Mouse (Mus musculus) hindbrain, postnatal 0 days (tissue): Measurements from ENCODE around the gene Lhx1. TPM values are rescaled to one million over a fixed set of nuclear protein-coding genes. Genes with fewer than 3 reads are reported as not detected.

Experiments used
- ATAC-seq: fragments of 200-750 bp; cut with Nextera tagmentation; 2 replicates; pipeline ENCODE4 v1.8.0; 2017; ENCODE audit warnings: mild to moderate bottlenecking, moderate TSS enrichment, moderate library complexity
- DNase-seq: peaks from one replicate; pipeline ENCODE4 v3.0.0-alpha.2; 2015; ENCODE audit warnings: low spot score
- H3K27ac ChIP-seq: fragments of 300-500 bp; sonication (generic); 2 replicates; pipeline ENCODE4 v1.5.1; 2014; ENCODE audit warnings: mild to moderate bottlenecking
- H3K27me3 ChIP-seq: fragments of 300-500 bp; sonication (generic); 2 replicates; pipeline ENCODE4 v1.6.1; 2014; ENCODE audit warnings: low read length, mixed read lengths; ENCODE audit not compliant: insufficient read depth
- H3K36me3 ChIP-seq: fragments of 300-500 bp; sonication (generic); 2 replicates; pipeline ENCODE4 v1.6.1; 2014; ENCODE audit warnings: low read length, mixed read lengths; ENCODE audit not compliant: insufficient read depth
- H3K4me1 ChIP-seq: fragments of 300-500 bp; sonication (generic); 2 replicates; pipeline ENCODE4 v1.6.1; 2014; ENCODE audit warnings: antibody characterized with exemption, low read length, mixed read lengths; ENCODE audit not compliant: insufficient read depth
- H3K4me2 ChIP-seq: fragments of 300-500 bp; sonication (generic); 2 replicates; pipeline ENCODE4 v1.6.1; 2014; ENCODE audit warnings: low read depth, mild to moderate bottlenecking, low read length, moderate library complexity, mixed read lengths
- H3K4me3 ChIP-seq: fragments of 300-500 bp; sonication (generic); 2 replicates; pipeline ENCODE4 v1.5.1; 2014; ENCODE audit warnings: low read length
- H3K9ac ChIP-seq: fragments of 300-500 bp; sonication (generic); replicated peaks from 2 replicates; pipeline ENCODE4 v1.6.1; 2014; ENCODE audit warnings: mild to moderate bottlenecking, low read length, moderate library complexity, mixed read lengths
- H3K9me3 ChIP-seq: fragments of 300-500 bp; sonication (generic); 2 replicates; pipeline ENCODE4 v1.6.1; 2016; ENCODE audit warnings: low read length, mixed read lengths
- CTCF ChIP-seq: IDR thresholded peaks from 2 replicates; pipeline ENCODE4 v1.5.1; 2016; ENCODE audit warnings: antibody characterized with exemption, control low read depth, low read depth
- WGBS: fragments of 180-500 bp; shearing (Covaris S2); extraction: QIAGEN DNeasy Blood & Tissue Kit; methylation state at CpG from one replicate; pipeline ENCODE4 v1.1.7; 2014; 5-methylcytosine and 5-hydroxymethylcytosine counted together
- polyA plus RNA-seq: library from polyadenylated mRNA; unstranded; fragments of >200 nt; fragmentation: Nextera tagmentation; extraction: Ambion mirVana; gene quantifications from 2 replicates; pipeline ENCODE4 v1.2.1, GENCODE M21; 2015
- total RNA-seq: library from RNA; depleted of rRNA; stranded (reverse); fragments of >200 nt; gene quantifications from 2 replicates; pipeline ENCODE4 v1.2.3, GENCODE M21; 2014; rRNA removed

Gene Lhx1
- total RNA-seq, result 49.7 and 52.0 TPM in 2 replicates
- 28.9 and 32.0 TPM in 2 replicates for polyA plus RNA-seq

DNA sequence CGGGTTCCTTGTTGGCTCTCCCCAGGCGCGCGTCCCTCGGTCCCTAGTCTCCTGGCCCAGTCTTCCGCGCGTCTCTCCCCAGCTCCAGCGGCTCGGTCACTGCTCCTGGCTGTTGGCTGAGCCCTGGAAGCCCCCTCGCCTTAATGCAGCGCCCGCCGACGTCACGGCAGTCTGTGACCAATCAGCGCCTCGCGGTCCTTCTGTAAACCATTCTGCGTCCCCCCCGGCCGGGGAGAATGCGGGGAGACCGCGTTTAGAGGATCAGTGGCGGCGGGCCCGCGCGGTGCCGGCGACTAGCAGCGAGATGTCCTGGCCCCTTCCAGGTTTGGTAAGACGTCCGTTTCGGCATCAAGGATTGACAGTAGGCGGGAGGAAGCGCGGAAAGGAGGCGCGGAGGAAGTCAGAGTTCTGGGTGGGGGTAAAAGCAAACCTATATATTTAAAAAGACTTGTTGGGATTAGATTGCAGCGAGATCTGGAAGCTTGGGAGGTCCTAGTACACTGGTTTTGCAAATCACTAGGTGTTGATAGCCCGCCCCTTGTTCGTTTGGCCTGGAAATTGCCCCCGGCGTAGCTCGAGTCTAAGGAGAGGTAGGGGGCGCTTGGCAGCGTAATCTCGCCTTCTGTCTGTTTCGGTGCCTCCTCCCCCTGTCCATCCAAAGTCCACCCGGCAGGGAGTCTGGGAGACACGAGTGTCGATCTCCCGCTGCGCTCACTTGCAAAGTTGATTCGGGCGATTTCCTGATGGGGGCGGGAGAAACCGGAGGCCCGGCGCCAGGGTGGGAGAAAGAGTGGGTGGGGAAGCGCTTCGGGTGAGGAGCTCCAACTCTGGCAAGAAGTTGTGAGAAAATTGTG lies at the start of gene Lhx1:
Gene Lhx1 (minus strand): TSS at position 115 of the 854 bp plus-strand sequence.
- H3K27me3 ChIP-seq, result peaks cover 30% of the 10 kb centered on the region
- peaks cover 11% of the 10 kb centered on the region; the same call in 1 of the 2 replicates for H3K4me1 ChIP-seq
- peak within 1 kb of the TSS; percentile 56 for H3K4me3 ChIP-seq
- peak within 1 kb of the TSS; percentile 77 for H3K27ac ChIP-seq
- no peak; the same call in none of the 2 replicates for TF ChIP-seq CTCF
- ATAC-seq (peak; percentile 77), DNase-seq (peak; percentile 92)
- H3K4me2 ChIP-seq, result peak within 1 kb of the TSS; percentile 68
- peak within 1 kb of the TSS; percentile 69 for H3K9ac ChIP-seq
- no peaks in the 10 kb centered on the region for H3K36me3 ChIP-seq
- no peaks in the 10 kb centered on the region for H3K9me3 ChIP-seq
- WGBS, result under 1% methylated on average over 64 of the region's 64 CpGs

DNA sequence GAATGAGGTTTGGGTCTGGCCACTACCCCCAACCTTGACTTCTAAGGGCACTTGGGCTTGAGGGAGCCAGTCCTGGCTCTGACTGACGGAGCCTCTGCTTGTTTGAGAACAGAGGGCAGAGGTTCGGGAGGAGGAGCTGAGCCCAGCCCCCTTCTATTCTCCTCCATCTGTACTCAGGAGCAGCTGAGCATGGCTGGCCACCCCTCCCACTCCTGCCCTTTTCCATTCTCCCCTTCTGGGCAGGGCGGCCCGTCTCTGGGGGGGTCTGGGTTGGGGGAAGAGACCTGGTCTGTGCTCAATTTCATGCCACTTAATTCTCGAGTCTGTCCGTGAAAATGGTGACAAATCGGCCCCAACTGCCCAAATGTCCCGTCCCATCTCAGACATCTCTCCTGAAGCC lies 49.5 kb upstream of the Lhx1 start:
- Histone ChIP-seq H3K4me2 (no peak overlapping the region), H3K27me3 (no peaks in the 10 kb centered on the region), H3K9me3 (no peaks in the 10 kb centered on the region), H3K27ac (no peak overlapping the region), H3K4me3 (no peak overlapping the region), H3K36me3 (no peaks in the 10 kb centered on the region), H3K9ac (no peak overlapping the region), H3K4me1 (no peaks in the 10 kb centered on the region)
- TF ChIP-seq CTCF, result no peak
- ATAC-seq (no peak), DNase-seq (peak; percentile 14)
- WGBS, result 25% methylated on average over 8 of the region's 8 CpGs

DNA sequence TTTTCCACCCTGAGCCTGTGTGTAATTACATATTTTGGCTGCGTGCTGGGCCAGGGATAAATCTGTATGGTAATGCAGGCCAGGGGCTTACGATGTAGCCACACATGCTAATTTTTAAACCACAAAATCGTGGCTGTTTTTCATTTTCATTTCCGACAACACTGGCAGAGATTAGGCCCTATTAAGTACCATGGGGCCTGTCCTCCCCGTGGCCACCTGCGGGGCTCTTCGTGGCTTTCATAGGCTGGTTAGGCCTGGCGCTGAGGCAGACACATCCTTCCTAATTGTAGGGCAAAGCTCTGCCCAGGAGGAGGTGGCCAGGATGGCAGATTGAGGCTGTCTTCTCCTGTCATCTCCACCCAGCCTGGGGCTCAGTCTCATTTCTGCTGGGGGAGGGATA lies 48.3 kb upstream of the Lhx1 start:
- WGBS, result 51% methylated on average over 8 of the region's 8 CpGs
- no peak overlapping the region for H3K4me3 ChIP-seq
- no peak for TF ChIP-seq CTCF
- no peaks in the 10 kb centered on the region for H3K36me3 ChIP-seq
- H3K27me3 ChIP-seq, result no peaks in the 10 kb centered on the region
- no peaks in the 10 kb centered on the region for H3K9me3 ChIP-seq
- H3K4me2 ChIP-seq, result no peak overlapping the region
- DNase-seq (peak; percentile 16), ATAC-seq (no peak)
- H3K4me1 ChIP-seq, result peaks cover 9% of the 10 kb centered on the region; the same call in 1 of the 2 replicates
- H3K9ac ChIP-seq, result no peak overlapping the region
- no peak overlapping the region for H3K27ac ChIP-seq

DNA sequence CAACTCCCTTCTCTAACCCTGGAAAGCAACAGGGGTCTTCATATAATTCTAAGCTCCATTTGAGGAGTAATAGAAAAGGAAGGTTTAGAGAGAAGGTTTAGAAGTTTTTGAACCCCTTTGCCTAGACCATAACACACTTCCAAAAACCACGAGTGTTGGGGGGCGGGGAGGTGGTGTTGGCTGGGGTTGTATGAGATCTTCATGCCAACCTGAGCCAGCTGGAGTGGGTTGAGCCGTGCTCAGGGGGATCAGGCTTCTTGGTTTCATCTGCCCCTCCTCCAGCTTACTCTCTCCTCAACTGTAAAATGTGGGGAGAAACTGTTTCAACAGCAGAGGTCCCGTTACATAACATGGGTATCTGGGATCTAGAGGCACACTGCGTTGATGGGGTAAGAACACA lies 45.5 kb upstream of the Lhx1 start:
- Histone ChIP-seq H3K9me3 (no peaks in the 10 kb centered on the region), H3K27ac (no peak overlapping the region), H3K9ac (no peak overlapping the region), H3K4me2 (no peak overlapping the region), H3K4me1 (peaks cover 15% of the 10 kb centered on the region), H3K36me3 (no peaks in the 10 kb centered on the region), H3K27me3 (no peaks in the 10 kb centered on the region), H3K4me3 (no peak overlapping the region)
- WGBS, result 47% methylated on average over 5 of the region's 5 CpGs
- DNase-seq (peak; percentile 50), ATAC-seq (peak; percentile 68)
- no peak for TF ChIP-seq CTCF

DNA sequence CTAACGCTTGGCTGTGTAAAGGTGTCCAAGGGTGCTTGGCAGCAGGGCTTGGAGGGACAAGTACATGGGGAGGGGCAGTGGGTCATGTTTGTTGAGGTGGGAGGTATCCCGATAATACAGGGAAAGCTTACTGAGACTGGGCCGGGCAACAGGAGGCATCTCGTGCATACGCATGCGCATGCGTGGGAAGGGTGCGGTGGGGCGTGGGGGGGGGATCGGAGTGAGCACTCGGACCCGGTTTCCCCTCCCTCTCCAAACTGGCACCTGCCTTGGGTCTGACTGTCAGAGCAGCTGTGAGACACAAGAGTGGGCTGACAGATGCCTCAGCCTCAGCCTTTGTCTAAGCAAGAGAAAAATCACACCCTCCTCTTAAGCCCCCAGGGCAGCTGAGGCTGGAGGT lies 45.1 kb upstream of the Lhx1 start:
- H3K36me3 ChIP-seq, result no peaks in the 10 kb centered on the region

DNA sequence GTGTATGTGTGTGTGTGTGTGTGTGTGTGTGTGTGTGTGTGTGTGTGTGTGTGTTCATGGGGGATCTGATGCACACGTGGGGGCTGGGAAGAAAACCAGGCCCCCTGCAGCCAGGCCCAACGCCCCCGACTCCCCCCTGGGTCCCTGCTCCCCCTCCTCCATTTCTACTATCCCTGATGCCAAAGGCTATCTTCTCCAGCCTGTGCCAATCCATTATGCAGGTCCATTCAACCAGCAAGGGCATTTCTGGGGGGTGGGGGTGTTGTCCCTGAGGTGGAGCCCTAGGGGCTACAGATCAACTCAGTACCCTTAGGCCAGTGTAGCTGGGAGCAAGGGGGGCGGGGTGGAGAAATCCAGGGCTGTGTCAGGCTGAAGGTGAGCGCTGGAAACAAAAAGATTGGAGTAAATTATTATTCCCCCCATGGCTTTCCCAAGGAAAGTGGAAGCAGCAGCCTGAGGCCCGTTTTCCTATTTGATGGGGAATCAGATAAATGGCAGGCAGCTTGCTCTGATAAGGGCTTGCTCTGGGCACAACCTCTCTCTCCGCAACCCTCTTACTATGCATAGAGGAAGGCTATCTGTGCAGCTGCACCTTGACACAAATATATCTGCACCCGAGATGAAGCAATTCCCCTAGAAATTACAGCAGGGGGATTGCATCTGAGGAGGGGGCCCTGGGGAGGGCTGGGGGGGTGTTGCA lies 43.9 kb upstream of the Lhx1 start:
- H3K9ac ChIP-seq, result no peak overlapping the region
- H3K4me1 ChIP-seq, result peaks cover 15% of the 10 kb centered on the region
- 50% methylated on average over 7 of the region's 8 CpGs for WGBS
- no peaks in the 10 kb centered on the region for H3K27me3 ChIP-seq
- no peak overlapping the region for H3K4me2 ChIP-seq
- ATAC-seq (no peak), DNase-seq (no peak)
- TF ChIP-seq CTCF, result no peak
- no peak overlapping the region for H3K4me3 ChIP-seq
- no peaks in the 10 kb centered on the region for H3K36me3 ChIP-seq
- no peaks in the 10 kb centered on the region for H3K9me3 ChIP-seq
- H3K27ac ChIP-seq, result peak overlapping the region; percentile 57

More for the DNA sequence above, 45.1 kb upstream of the Lhx1 start:
- peaks cover 15% of the 10 kb centered on the region for H3K4me1 ChIP-seq
- no peak overlapping the region for H3K9ac ChIP-seq
- no peak for TF ChIP-seq CTCF
- no peaks in the 10 kb centered on the region for H3K27me3 ChIP-seq
- no peak overlapping the region for H3K4me3 ChIP-seq
- ATAC-seq, result peak; percentile 76
- no peaks in the 10 kb centered on the region for H3K9me3 ChIP-seq
- H3K27ac ChIP-seq, result peak overlapping the region; percentile 57
- WGBS, result 27% methylated on average over 12 of the region's 12 CpGs
- peak overlapping the region; percentile 39 for H3K4me2 ChIP-seq
- DNase-seq, result peak; percentile 81
